Mouse (Mus musculus): Measurements from ENCODE around the gene Krt2.

GRCm38 (mm10) chr15:101855732-101856131 lies 37.8 kb upstream of the Krt2 start:
- TF ChIP-seq CTCF (IDR thresholded peaks at IDR 0.05; ENCODE audit: borderline replicate concordance, insufficient read depth, low read length) (no peak), POLR2A (IDR thresholded peaks at IDR 0.05; ENCODE audit: low read depth, low read length) (no peak)

All from embryonic fibroblast, embryonic 13.5 days (primary cell).